Mouse (Mus musculus) common myeloid progenitor, adult 5-6 weeks (primary cell): ENCODE data around the gene Herc1. TPM values are rescaled to one million over a fixed set of nuclear protein-coding genes. Genes with fewer than 3 reads are reported as not detected.
A peak's percentile ranks its signal among the peaks of the same experiment; 100 is the strongest.

Source experiments
- ATAC-seq: replicated peaks from 2 replicates; pipeline ENCODE4 v1.8.0; 2016; ENCODE audit warnings: low read depth, mild to moderate bottlenecking, moderate TSS enrichment, inconsistent platforms; ENCODE audit not compliant: poor library complexity, severe bottlenecking
- total RNA-seq: library from RNA; stranded (forward); fragments of 200-1000, 187-1606 nt; gene quantifications from 2 replicates; pipeline ENCODE4 v1.2.3, GENCODE M21; 2017

The Herc1 gene
- total RNA-seq, 1 experiment from 2014 or later = 106 TPM

DNA sequence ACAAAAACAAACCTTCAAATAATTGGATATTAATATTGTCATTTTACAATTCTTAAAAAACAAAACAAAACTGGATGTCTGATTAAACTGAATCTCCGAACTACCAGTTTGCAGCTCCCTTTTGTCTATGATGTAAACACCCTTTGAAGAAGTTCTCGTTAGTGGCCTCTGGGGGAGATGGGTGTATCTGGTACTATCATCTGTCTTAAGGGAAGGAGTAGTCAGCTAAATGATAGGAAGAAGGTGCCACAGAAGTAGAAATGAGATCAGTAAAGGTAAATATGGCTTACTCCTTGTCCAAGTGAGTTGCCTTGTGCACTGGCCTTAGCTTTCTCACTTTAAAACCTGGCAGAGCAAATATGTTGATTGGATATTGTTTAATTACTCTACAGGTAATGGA is 127.5 kb downstream of the Herc1 start:
- ATAC-seq = no peak

DNA sequence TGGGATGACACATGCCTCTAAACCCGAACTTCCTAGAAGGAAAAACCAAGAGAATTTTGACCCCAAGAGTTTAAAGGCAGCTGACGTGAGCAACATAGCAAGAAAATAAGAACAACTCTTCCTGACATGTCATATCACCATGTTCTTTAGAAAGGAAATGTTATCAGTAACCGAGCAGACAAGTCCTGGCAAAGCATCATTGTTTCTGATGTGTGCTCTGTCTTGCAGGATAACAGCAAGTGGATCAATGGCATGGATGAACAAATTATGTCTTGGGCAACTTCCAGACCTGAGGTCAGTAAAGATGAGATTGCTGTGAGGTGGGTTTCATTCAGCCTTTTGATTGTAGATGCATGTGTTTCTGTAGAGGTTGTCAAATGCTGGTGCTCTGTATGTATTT is 133.2 kb downstream of the Herc1 start:
- ATAC-seq = no peak; the same call in 1 of the 2 replicates

DNA sequence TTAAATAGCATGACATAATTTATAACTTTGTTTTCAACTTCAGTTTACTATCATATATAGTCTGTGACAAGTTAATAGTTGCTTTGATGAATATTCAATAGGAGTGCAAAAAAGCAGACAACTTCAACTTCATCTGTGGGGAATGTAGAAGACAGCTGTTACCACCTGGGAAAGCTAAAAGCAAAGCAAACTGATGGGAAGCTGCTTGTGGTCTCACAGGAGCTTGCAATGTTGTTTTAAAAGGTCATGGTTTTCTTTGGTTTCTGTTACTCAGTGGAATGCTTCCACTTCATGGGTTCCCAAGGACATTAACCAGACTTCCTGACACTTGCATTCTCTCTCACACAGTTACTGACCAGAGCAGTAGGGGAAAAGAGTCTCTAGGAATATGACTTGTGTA is 138.5 kb downstream of the Herc1 start:
- ATAC-seq = no peak

DNA sequence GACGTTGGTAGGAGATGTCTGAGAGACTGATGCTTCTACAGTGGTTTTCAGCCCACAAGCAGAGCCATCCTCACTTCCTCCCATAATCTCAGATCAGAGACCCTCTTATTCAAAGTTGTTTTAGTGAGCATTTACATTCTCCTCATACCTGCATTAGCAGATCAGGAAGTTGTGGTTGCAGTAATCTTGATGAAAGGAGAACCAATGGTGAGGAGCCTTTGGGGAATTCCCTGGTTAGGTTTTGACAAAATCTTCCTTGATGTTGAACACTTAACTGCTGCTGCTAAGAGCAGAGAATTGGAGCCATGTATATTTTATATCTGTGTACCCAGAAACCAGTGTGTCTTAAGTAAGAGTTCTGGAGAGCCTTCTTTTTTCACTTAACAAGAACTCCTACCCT is 142.1 kb downstream of the Herc1 start:
- ATAC-seq = no peak

DNA sequence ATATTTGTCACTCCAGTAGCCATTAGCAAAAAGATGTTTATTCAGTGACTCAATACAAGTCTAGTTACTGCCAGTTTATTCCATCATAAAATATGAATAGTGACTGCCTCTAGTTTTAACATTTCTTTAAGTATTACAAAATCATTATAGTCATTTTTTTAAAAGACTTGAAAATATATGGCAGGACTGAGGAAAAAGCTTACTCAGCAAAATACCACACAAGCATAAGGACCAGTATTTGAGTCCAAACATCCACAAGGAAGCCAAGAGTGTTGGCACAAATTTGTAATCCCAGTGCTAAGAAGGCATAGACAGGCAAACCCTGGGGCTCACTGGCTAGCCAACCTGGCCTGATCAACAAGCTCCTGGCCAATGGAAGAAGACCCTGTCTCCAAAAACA is 143.7 kb downstream of the Herc1 start:
- no peak for ATAC-seq

DNA sequence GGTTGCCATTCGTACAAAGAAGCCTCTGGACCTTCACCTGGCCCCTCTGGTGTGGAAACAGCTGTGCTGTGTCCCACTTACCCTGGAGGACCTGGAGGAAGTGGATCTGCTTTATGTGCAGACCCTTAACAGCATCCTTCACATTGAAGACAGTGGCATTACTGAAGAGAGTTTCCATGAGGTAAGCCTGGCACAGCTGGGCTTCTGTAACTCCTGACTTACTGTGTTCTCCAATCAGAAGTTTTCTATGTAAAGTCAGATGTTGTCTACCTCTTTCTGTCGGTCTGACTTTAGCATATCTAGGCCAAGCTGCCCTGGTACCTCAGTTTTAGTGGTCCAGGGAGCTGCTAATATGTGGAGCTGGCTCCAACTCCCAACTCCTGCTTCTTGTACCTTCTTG is 151.0 kb downstream of the Herc1 start:
- ATAC-seq = no peak

DNA sequence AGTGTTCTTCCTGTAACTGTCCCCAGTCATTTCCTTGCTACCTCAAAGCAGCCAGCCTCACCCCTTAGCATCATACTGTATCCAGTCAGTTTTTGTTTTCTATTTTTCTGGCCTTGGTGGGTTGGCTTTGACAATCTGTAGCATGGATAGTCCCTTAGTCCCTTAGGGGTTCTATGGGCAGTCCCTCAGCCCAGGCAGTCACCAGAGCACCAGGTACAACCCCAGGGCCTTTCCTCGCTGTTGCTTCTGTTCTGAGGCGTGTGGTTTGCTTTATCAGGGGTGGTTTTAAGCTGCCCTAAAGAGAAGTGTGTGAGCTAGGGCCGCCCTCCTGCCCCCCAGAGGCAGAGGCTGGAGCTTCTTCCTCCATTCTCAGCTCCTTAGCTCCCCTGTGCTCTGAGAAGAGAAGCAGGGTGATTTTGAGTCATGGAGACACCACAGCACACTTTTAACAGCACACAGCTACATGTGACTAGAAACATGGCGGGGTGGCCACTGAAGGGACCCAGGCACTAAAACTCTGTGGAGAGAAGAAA is 153.7 kb downstream of the Herc1 start:
- ATAC-seq = peak; percentile 66

DNA sequence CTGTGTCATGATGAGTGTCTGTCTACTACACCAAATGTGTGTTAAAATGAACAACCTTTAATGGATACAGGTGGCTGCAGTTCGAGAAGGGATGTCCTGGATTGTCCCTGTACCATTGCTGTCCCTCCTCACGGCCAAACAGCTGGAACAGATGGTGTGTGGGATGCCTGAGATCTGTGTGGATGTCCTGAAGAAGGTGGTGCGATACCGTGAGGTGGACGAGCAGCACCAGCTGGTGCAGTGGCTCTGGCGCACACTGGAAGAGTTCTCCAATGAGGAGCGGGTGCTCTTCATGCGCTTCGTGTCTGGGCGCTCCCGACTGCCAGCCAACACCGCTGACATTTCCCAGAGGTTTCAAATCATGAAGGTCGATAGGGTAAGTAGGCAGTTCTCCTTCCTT is 154.3 kb downstream of the Herc1 start:
- ATAC-seq = no peak

DNA sequence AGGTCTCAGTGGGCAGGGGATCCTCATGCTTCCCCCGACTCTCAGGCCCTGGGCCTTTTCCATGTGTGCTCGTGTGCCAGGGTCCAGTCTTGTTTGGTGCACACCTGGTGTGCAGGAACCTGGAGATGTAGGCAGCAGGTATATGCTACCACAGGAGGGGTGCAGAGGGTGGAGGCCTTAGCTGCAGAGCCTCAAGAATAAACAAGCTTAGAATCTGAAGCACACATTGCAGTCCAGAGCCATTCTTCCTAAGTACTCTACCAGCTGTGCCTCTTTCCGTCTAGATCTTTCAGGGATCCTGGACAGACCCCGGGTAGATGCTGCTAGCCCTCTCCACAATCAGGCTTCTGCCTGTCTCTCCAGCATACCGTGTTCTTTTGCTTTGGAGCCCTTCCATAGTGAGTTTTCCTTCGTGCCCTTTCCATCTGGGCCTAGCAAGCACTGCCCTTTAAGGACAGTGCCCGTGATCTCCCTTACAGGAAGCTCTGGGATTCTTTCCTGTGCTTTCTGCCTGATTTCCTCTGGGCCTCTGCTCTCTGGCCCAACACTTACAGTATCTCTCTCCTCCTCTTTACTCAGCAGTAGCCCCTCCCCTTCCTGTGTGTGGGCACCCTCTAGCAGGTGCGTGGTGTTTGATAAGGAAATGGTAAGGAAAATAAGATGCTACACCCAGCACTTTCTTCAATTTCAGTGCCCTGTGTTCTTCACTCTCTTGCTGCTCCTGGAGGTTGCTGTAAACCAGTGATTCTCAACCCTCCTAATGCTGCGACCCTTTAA is 155.1 kb downstream of the Herc1 start:
- peak; percentile 80 for ATAC-seq

DNA sequence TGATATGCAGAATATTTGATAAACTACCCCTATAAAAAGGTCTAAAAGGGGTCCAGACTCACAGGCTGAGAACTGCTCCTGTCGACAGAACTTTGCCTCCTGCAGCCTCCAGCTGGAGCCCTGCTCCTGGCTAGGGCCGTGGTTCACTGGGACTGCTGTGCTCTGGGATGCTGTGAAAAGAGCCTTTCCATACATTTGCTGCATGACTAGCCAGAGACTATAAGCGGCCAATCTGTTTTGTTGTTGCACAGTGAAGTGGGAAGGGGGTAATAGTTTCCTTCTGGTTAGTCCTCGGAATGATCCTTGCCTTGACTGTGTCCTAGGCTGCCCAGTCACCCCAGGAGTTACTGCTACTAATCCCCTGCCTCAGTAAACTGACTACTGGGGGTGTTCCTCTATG is 155.8 kb downstream of the Herc1 start:
- no peak for ATAC-seq

DNA sequence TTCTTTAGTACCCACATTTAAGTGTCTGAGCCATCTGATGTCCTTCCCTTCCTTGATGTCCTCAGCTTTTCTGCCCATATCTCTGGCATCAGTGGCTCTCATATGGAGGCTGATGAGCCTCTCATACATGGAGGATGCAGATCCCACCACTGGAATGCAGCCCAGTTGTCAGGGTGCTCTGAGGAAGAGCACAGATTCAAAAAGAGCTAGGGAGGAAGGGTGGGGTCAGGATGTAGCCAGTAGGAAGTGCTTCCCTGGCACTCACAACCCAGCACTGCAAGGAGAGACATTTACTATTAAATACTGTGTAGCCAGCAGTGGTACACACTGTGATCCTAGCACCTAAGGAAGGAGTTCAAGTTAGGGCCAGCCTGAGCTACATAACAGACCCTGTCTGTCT is 156.2 kb downstream of the Herc1 start:
- ATAC-seq = no peak

DNA sequence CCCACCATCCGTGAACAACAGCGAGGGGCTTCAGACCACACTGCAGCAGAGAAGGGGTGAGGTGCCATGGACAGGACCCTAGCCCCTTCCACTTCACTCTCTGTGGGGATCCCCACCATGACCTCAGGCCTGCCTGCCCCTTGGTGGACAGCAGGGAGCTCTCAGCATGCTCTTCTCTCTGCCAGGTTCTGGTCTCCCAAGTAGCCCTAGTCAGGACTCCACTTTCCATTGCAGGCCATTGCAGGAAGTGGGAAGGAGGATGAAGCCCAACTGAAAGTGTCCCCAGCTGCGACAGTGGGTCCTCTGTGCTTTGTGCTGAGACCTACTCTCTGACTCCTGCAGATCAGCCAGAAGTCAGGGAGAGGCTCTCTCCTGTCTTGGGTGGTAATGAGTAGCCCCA is 157.4 kb downstream of the Herc1 start:
- no peak for ATAC-seq

DNA sequence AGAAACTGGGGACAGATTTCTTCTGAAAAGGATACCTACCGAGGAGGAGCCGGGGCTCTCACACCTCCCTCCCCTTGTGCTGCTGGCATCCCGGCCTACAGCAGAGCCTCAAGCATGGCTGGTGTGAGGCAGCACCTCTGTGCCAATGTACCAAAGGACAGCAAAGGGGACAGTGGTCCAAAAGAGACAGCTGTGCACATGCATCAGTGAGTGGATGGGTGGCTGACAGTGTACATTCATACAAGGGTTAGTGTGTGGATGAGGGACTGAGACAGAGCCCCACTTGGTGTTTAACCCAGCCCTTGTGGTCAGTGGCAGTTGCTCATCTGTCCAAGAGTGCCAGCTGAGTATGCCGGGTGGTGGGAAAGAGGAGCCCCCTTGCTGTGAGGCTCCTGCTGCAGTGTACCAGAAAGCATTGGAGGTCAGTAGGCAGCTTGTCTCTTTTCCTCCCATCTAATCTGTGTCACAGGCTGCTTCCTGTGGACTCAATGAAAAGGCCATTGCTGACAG is 158.7 kb downstream of the Herc1 start:
- ATAC-seq = no peak

DNA sequence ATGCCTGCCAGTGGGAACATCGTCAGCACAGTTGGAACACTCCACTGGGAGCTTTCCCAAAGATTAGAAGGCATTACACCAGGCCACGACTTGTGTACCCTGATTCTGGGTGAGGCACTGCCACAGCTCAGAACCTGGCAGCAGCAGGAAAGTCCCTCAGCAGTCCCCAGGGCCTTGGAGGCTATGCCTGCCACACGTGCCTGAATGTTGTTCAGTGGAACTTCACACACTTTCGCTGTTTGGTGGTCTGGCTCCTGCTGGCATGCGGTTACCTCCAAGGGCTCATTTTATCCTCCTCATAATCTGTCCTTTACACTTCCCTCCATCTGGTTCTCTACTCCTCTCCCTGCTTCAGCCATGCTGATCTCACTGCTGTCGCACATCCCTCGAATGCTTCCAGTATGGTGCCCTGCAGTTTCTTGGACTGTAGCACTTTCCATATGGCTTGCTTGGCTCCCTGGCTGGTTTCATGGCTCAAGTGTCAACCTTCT is 160.1 kb downstream of the Herc1 start:
- no peak for ATAC-seq

DNA sequence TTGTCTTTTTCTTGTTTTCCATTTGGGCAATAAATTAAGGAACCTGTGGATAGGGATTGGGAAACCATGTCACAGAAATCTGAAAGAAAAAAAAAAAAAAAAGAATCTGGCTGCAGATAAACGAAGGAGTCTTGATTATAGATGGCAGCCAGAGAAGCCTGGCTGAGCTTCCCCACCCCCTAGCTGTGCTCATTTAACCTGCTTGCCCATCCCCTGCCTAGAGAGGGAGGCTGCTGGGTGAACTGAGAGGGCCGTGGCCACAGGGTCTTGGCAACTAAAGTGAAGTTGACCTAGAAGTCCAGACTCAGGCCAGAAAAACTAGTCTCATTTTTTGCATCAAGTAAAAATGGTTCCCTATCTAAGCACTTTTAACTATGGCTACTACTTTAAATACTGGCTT is 160.7 kb downstream of the Herc1 start:
- no peak for ATAC-seq

DNA sequence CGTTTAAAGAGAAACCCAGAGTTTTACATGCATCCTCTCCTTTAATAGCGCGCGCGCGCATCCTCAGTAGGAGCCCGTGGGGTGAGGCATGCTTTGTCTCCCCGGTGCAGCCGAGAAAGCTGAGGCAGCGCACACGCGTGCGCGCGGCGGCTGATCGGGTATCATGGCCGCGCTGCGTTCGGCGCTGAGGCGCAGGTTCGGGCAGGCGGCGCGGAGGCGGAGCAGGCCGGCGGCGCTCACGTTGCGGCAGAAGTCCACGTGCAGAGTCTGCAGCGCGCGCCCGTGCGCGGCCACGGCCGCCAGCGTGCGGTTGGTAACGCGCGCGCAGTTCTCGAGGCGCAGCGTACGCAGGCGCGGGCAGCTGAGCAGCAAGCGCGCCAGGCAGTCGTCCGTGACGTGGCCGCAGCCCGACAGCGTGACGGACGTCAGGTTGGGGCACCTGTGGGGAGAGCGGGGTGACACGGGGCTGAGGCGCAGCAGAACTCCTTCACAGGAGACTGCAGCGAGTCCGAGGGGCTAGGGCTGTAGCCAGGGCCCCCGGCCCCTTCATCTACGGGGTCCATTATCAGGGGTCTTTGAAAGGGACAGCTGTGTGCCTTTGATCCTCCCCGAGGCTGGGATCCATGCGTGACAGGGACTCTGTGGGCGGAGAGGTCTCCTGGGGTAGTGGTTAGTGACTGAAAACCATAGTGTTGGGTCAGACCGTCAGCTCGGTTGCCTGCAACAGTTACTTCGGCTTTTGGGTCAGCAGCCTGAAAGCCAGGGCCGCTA is 161.5 kb downstream of the Herc1 start:
- peak; percentile 62 for ATAC-seq

DNA sequence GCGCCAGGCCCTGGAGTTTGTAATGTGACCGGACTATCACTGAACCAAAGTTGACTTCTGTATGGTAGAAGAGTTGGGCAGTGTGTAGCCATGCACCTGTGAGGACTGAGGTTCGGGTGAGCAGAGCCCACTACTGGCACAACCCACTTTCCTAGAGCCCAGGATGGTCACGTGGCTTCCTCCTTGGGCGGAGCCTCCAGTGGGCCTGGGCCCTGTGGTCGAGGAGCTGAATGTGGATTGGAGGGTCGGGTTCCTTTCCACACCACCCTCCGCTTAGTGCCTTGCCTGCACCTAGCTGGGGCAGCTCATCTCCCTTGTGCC is 162.1 kb downstream of the Herc1 start:
- peak; percentile 81 for ATAC-seq

DNA sequence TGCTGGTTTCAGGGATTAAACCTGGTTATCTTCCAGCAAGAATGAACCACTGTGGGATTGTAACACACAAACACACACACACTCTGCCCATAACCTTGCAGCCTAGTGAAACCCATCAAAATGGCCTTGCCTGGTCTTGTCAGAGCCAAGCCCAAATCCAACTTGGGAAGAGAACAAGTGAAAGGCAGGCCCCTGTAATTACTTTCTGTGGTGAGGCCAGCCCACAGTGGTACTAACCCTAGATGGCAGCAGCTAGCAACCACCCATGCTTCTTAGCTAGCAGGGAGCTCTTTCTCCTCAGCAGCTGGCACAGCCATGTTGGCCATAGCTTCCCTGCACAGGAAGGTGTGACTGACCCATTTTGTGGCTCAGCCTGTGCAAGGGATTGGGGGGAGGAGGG is 162.9 kb downstream of the Herc1 start:
- ATAC-seq = no peak

DNA sequence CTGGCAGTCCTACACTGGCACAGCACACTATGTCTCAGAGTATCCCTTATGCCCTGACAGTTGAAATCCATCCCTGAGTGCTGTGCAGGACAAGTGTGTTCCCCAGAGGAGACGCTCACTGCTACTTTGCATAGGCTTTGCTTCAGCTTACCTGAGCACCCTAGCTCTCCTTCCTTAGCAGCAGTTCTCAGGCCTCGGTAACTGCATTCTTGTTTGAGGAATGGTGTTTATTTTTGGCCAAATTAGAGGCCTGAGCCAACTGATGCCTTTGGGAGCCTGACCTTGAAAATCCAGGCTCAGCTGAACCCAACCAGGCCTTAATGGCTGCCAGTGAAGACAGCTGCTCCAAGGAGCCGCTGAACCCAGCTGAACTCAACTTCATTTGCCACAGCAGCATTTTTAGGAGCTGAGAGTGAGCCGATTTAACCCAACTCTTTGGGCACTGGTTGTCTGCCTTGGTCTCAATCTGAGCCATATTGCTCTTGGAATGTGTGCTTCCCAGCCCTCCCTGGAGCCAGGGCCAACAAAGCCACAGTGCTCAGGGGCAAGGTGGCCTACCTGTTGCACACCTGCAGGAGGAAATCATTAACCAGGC is 163.5 kb downstream of the Herc1 start:
- ATAC-seq = no peak

DNA sequence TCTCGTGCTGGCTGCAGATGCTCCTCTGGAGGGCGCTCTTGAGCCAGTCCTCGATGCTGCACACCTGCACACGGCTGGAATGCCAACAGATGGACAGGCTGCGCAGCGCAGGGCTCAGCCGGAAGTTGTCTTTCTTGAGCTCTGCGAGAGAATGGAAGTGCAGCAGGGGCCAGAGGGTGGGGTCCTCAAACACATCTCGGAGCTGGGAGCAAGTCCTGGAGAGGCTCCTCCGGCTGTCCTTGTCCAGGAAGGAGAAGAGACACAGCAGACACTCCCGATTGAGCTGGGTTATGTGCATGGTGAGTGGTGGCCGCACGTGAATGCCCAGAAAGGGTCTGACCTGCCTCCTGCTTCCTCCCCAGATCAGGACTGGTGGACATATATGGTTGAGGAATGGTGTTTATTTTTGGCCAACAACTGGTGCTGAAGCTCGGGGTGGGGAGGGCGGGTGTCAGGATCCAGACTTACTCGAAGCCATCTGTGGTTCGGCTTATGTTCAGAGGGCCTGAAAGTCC is 164.1 kb downstream of the Herc1 start, which contains the start of gene Fbxl22:
Gene Fbxl22, minus strand, starts transcription at position 338 of the 515 bp plus-strand sequence.
- ATAC-seq = no peak
